Mouse (Mus musculus): ENCODE results near the gene Pip4k2b. TPM values are rescaled to one million over a fixed set of nuclear protein-coding genes. Genes with fewer than 3 reads are reported as not detected.

The Pip4k2b gene
- polyA plus RNA-seq, 1 experiment from 2014 or later = 1.8 TPM

GRCm38 (mm10) chr11:97779968-97780701, 35.6 kb upstream of the Pip4k2b start:
- 87% methylated on average over 2 of the region's 2 CpGs for WGBS
- Histone ChIP-seq H3K27ac (ENCODE audit: low read depth, low read length) (no peak overlapping the region), H3K4me3 (ENCODE audit: low read depth, low read length) (no peak overlapping the region), H3K4me2 (ENCODE audit: low read depth, low read length, severe bottlenecking) (0 out of 2 replicates have a peak overlapping the region, but pooled peaks have one; percentile 15), H3K36me3 (ENCODE audit: control insufficient read depth, insufficient read depth, low read length) (peaks cover 17% of the 10 kb centered on the region), H3K9ac (ENCODE audit: low read length) (no peak overlapping the region), H3K27me3 (ENCODE audit: control insufficient read depth, insufficient read depth, low read length) (no peaks in the 10 kb centered on the region), H3K9me3 (ENCODE audit: control insufficient read depth, low read length) (no peaks in the 10 kb centered on the region), H3K4me1 (replicated peaks; ENCODE audit: control insufficient read depth, insufficient read depth, low read length) (peaks cover 7% of the 10 kb centered on the region; the same call in 1 of the 2 replicates)
- no peak for DNase-seq (ENCODE audit: low spot score)
- no peak for ATAC-seq (replicated peaks; ENCODE audit: low FRiP score)

DNA sequence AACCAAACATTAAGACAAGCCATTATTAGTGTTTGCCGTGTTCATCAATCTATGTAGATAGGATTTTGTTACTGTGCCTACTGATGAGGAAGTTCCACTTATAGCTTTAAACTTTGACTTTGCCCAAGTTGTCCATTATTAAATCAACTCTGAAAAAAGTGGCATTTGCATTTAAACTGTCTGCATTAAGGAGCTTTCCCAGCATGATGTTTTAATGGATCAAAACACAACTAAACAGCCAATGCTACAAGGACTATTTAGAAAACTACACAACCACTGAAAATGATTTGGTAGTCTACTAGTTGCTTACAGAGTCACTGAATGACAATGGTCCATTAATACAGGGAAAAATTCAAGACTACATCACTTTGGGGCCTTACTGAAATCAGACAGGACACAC, 34.4 kb upstream of the Pip4k2b start:
- no peak overlapping the region for H3K4me2 ChIP-seq (ENCODE audit: low read depth, low read length, severe bottlenecking)
- 96% methylated on average over 1 of the region's 1 CpGs for WGBS

DNA sequence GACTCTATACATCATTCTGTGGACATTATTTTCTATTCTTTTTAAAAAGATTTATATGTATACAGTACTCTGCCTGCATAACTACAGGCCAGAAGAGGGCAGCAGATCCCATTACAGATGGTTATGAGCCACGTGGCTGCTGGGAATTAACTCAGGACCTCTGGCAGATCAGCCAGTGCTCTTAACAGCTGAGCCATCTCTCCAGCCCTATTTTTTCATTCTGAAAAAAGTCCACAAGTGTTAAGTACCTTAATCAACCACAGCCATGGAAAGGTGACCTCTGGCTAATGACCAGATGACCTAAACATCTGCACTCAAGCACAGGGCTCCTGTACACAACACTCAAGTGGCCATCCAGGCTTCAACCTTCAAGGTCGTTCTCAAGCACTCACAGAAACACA, 32.6 kb upstream of the Pip4k2b start:
- Histone ChIP-seq H3K4me3 (ENCODE audit: low read depth, low read length) (no peak overlapping the region), H3K4me2 (ENCODE audit: low read depth, low read length, severe bottlenecking) (no peak overlapping the region), H3K27ac (ENCODE audit: low read depth, low read length) (no peak overlapping the region), H3K27me3 (ENCODE audit: control insufficient read depth, insufficient read depth, low read length) (no peaks in the 10 kb centered on the region), H3K36me3 (ENCODE audit: control insufficient read depth, insufficient read depth, low read length) (peaks cover 17% of the 10 kb centered on the region), H3K9me3 (ENCODE audit: control insufficient read depth, low read length) (no peaks in the 10 kb centered on the region), H3K4me1 (replicated peaks; ENCODE audit: control insufficient read depth, insufficient read depth, low read length) (peaks cover 7% of the 10 kb centered on the region; the same call in 1 of the 2 replicates), H3K9ac (ENCODE audit: low read length) (no peak overlapping the region)
- WGBS = 43% methylated on average over 2 of the region's 2 CpGs
- DNase-seq (ENCODE audit: low spot score) (peak; percentile 58), ATAC-seq (replicated peaks; ENCODE audit: low FRiP score) (no peak)

More for the DNA sequence above, 34.4 kb upstream of the Pip4k2b start:
- no peak for DNase-seq (ENCODE audit: low spot score)
- Histone ChIP-seq H3K27me3 (ENCODE audit: control insufficient read depth, insufficient read depth, low read length) (no peaks in the 10 kb centered on the region), H3K9ac (ENCODE audit: low read length) (no peak overlapping the region), H3K4me3 (ENCODE audit: low read depth, low read length) (no peak overlapping the region), H3K27ac (ENCODE audit: low read depth, low read length) (no peak overlapping the region), H3K9me3 (ENCODE audit: control insufficient read depth, low read length) (no peaks in the 10 kb centered on the region), H3K36me3 (ENCODE audit: control insufficient read depth, insufficient read depth, low read length) (peaks cover 17% of the 10 kb centered on the region), H3K4me1 (replicated peaks; ENCODE audit: control insufficient read depth, insufficient read depth, low read length) (peaks cover 7% of the 10 kb centered on the region; the same call in 1 of the 2 replicates)
- ATAC-seq (replicated peaks; ENCODE audit: low FRiP score) = no peak

- H3K9me3 ChIP-seq (ENCODE audit: control insufficient read depth, low read length) = no peaks in the 10 kb centered on the region
- peaks cover 17% of the 10 kb centered on the region for H3K36me3 ChIP-seq (ENCODE audit: control insufficient read depth, insufficient read depth, low read length)
- peaks cover 7% of the 10 kb centered on the region; the same call in 1 of the 2 replicates for H3K4me1 ChIP-seq (replicated peaks; ENCODE audit: control insufficient read depth, insufficient read depth, low read length)
- ATAC-seq (replicated peaks; ENCODE audit: low FRiP score) (no peak), DNase-seq (ENCODE audit: low spot score) (no peak)
- no peak overlapping the region for H3K27ac ChIP-seq (ENCODE audit: low read depth, low read length)
- no peak overlapping the region for H3K9ac ChIP-seq (ENCODE audit: low read length)
- 58% methylated on average over 5 of the region's 5 CpGs for WGBS
- H3K27me3 ChIP-seq (ENCODE audit: control insufficient read depth, insufficient read depth, low read length) = no peaks in the 10 kb centered on the region
- H3K4me2 ChIP-seq (ENCODE audit: low read depth, low read length, severe bottlenecking) = no peak overlapping the region
- no peak overlapping the region for H3K4me3 ChIP-seq (ENCODE audit: low read depth, low read length)
These were observed 32.1 kb upstream of the Pip4k2b start for GRCm38 (mm10) chr11:97776497-97777128.

- Histone ChIP-seq H3K9ac (ENCODE audit: low read length) (no peak within 1 kb of the TSS), H3K9me3 (ENCODE audit: control insufficient read depth, low read length) (no peaks in the 10 kb centered on the region), H3K4me3 (ENCODE audit: low read depth, low read length) (no peak within 1 kb of the TSS), H3K27ac (ENCODE audit: low read depth, low read length) (no peak within 1 kb of the TSS), H3K27me3 (ENCODE audit: control insufficient read depth, insufficient read depth, low read length) (no peaks in the 10 kb centered on the region), H3K4me1 (replicated peaks; ENCODE audit: control insufficient read depth, insufficient read depth, low read length) (peaks cover 7% of the 10 kb centered on the region; the same call in 1 of the 2 replicates), H3K36me3 (ENCODE audit: control insufficient read depth, insufficient read depth, low read length) (peaks cover 17% of the 10 kb centered on the region), H3K4me2 (ENCODE audit: low read depth, low read length, severe bottlenecking) (no peak within 1 kb of the TSS)
- DNase-seq (ENCODE audit: low spot score) = no peak
- ATAC-seq (replicated peaks; ENCODE audit: low FRiP score) = no peak
- WGBS = 48% methylated on average over 17 of the region's 17 CpGs
These were observed 31.4 kb upstream of the Pip4k2b start, which contains the start of gene 1700001P01Rik for GRCm38 (mm10) chr11:97775808-97776496. TSS of gene 1700001P01Rik (minus strand) at chr11:97775918.

DNA sequence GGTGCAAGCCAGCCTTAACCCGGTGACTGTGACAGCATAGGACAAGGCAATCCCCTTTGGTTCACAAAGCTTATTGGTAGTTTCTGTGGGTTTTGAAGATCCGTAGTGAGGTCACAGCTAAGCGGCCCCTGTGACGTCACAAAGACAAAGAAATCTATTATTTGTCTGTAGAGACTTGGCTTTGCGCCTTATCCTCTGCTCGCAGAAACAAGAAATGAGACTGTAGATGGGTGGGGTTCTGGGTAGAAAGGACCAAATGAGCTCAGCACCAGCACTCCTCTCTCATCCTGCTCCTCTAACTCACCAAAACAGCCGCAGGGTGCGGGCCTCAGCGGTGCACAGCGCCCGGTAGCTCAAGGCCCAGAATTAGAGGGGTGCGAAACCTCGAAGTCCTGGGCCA, 30.7 kb upstream of the Pip4k2b start:
- Histone ChIP-seq H3K36me3 (ENCODE audit: control insufficient read depth, insufficient read depth, low read length) (peaks cover 14% of the 10 kb centered on the region), H3K4me2 (ENCODE audit: low read depth, low read length, severe bottlenecking) (no peak overlapping the region), H3K4me3 (ENCODE audit: low read depth, low read length) (no peak overlapping the region), H3K4me1 (replicated peaks; ENCODE audit: control insufficient read depth, insufficient read depth, low read length) (no peaks in the 10 kb centered on the region), H3K9me3 (ENCODE audit: control insufficient read depth, low read length) (no peaks in the 10 kb centered on the region), H3K27me3 (ENCODE audit: control insufficient read depth, insufficient read depth, low read length) (no peaks in the 10 kb centered on the region), H3K9ac (ENCODE audit: low read length) (no peak overlapping the region), H3K27ac (ENCODE audit: low read depth, low read length) (no peak overlapping the region)
- DNase-seq (ENCODE audit: low spot score) (no peak), ATAC-seq (replicated peaks; ENCODE audit: low FRiP score) (no peak)
- 78% methylated on average over 13 of the region's 13 CpGs for WGBS

- Histone ChIP-seq H3K9ac (ENCODE audit: low read length) (no peak overlapping the region), H3K27me3 (ENCODE audit: control insufficient read depth, insufficient read depth, low read length) (no peaks in the 10 kb centered on the region), H3K4me1 (replicated peaks; ENCODE audit: control insufficient read depth, insufficient read depth, low read length) (no peaks in the 10 kb centered on the region), H3K27ac (ENCODE audit: low read depth, low read length) (no peak overlapping the region), H3K4me2 (ENCODE audit: low read depth, low read length, severe bottlenecking) (no peak overlapping the region), H3K36me3 (ENCODE audit: control insufficient read depth, insufficient read depth, low read length) (no peaks in the 10 kb centered on the region), H3K9me3 (ENCODE audit: control insufficient read depth, low read length) (no peaks in the 10 kb centered on the region), H3K4me3 (ENCODE audit: low read depth, low read length) (no peak overlapping the region)
- DNase-seq (ENCODE audit: low spot score) = no peak
- 83% methylated on average over 14 of the region's 14 CpGs for WGBS
- no peak for ATAC-seq (replicated peaks; ENCODE audit: low FRiP score)
These were observed 26.9 kb upstream of the Pip4k2b start for GRCm38 (mm10) chr11:97771410-97771809.

GRCm38 (mm10) chr11:97769704-97770103, 25.2 kb upstream of the Pip4k2b start:
- Histone ChIP-seq H3K9ac (ENCODE audit: low read length) (no peak overlapping the region), H3K4me2 (ENCODE audit: low read depth, low read length, severe bottlenecking) (no peak overlapping the region), H3K4me1 (replicated peaks; ENCODE audit: control insufficient read depth, insufficient read depth, low read length) (peaks cover 7% of the 10 kb centered on the region; the same call in 1 of the 2 replicates), H3K9me3 (ENCODE audit: control insufficient read depth, low read length) (no peaks in the 10 kb centered on the region), H3K4me3 (ENCODE audit: low read depth, low read length) (no peak overlapping the region), H3K36me3 (ENCODE audit: control insufficient read depth, insufficient read depth, low read length) (no peaks in the 10 kb centered on the region), H3K27me3 (ENCODE audit: control insufficient read depth, insufficient read depth, low read length) (no peaks in the 10 kb centered on the region), H3K27ac (ENCODE audit: low read depth, low read length) (no peak overlapping the region)
- 50% methylated on average over 2 of the region's 2 CpGs for WGBS
- no peak for DNase-seq (ENCODE audit: low spot score)
- ATAC-seq (replicated peaks; ENCODE audit: low FRiP score) = no peak

Data from forebrain, embryonic 11.5 days (tissue).